Mouse (Mus musculus): ENCODE measurements around the gene Fam45a. TPM values are rescaled to one million over a fixed set of nuclear protein-coding genes. Genes with fewer than 3 reads are reported as not detected.

Gene Fam45a
- polyA plus RNA-seq, 1 experiment from 2014 or later: 36.4 TPM

DNA sequence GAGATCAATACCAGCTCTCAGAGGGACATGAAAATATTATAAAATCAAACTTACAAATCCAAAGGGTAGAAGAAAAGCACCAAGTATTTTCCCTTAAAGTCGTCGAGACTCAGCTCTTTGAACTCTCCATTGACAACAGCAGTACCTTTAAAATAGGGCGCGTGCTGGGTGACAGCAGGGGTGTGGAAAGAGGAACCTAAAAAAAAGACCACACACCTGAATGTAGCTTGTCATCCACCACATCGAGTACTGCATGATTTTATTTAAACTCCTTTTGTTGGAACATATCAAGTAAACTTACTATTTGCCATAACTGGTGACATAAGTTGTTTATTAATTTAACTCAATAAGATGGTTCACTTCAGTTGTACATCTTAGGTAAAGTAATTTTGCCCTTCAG, 60.0 kb downstream of the Fam45a start:
- Histone ChIP-seq H3K27ac (ENCODE audit: low read depth, low read length) (no peak overlapping the region), H3K9me3 (ENCODE audit: control insufficient read depth, low read length) (no peaks in the 10 kb centered on the region), H3K9ac (ENCODE audit: low read length) (no peak overlapping the region), H3K4me3 (ENCODE audit: low read depth, low read length) (no peak overlapping the region), H3K27me3 (ENCODE audit: control insufficient read depth, insufficient read depth, low read length) (no peaks in the 10 kb centered on the region), H3K4me1 (ENCODE audit: control insufficient read depth, insufficient read depth, low read length) (no peaks in the 10 kb centered on the region), H3K4me2 (ENCODE audit: low read depth) (no peak overlapping the region), H3K36me3 (ENCODE audit: control insufficient read depth, insufficient read depth, low read length) (peaks cover 2% of the 10 kb centered on the region; the same call in 1 of the 2 replicates)
- DNase-seq (ENCODE audit: low spot score) (no peak), ATAC-seq (ENCODE audit: insufficient read depth, low FRiP score, low TSS enrichment) (no peak)
- 93% methylated on average over 5 of the region's 5 CpGs for WGBS

DNA sequence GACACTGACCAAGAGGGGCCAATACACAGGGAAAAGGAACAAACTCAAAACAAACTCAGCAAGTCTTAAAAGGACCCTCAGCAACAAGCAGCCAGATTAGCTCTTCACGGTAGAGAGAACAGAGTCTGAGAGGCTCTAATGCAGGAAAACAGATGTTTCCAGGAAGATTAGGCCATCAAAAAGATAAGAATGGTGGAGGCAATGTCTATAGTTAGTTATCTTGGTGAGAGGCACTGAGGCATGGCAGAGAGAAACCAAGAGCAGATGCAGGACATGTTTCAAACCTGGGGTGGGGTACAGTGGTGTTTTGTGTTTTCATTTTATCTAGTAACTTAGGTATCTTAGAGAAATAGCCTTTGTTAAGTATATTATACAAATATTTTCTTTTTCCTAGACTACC, 60.9 kb downstream of the Fam45a start:
- H3K36me3 ChIP-seq (ENCODE audit: control insufficient read depth, insufficient read depth, low read length): peaks cover 2% of the 10 kb centered on the region; the same call in 1 of the 2 replicates
- H3K4me3 ChIP-seq (ENCODE audit: low read depth, low read length): no peak overlapping the region
- ATAC-seq (ENCODE audit: insufficient read depth, low FRiP score, low TSS enrichment) (no peak), DNase-seq (ENCODE audit: low spot score) (no peak)
- H3K9me3 ChIP-seq (ENCODE audit: control insufficient read depth, low read length): no peaks in the 10 kb centered on the region
- no peak overlapping the region for H3K27ac ChIP-seq (ENCODE audit: low read depth, low read length)
- H3K9ac ChIP-seq (ENCODE audit: low read length): no peak overlapping the region
- no peak overlapping the region for H3K4me2 ChIP-seq (ENCODE audit: low read depth)
- H3K27me3 ChIP-seq (ENCODE audit: control insufficient read depth, insufficient read depth, low read length): no peaks in the 10 kb centered on the region
- H3K4me1 ChIP-seq (ENCODE audit: control insufficient read depth, insufficient read depth, low read length): no peaks in the 10 kb centered on the region
- 69% methylated on average over 1 of the region's 1 CpGs for WGBS

DNA sequence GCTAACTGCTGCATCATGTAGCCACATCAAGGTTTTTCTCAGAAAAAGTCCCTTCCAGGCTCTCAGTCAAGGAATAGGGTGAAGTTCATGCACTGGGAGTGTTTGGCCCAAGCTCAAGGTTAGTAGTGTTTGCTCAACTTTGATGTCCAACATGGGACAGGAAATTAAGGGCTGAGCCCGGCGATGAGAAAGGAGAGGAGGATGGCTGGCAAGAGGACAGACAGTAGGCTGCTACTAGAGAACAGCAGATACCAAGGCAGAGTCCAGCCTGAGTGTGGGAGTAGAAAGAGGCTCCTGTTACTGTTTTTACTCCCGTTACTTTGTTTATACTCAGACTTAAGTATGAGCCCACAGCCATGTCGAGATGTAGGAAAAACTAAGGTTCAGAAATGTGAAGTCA, 62.1 kb downstream of the Fam45a start:
- no peaks in the 10 kb centered on the region for H3K9me3 ChIP-seq (ENCODE audit: control insufficient read depth, low read length)
- WGBS: 35% methylated on average over 4 of the region's 4 CpGs
- DNase-seq (ENCODE audit: low spot score) (no peak), ATAC-seq (ENCODE audit: insufficient read depth, low FRiP score, low TSS enrichment) (no peak)
- H3K9ac ChIP-seq (ENCODE audit: low read length): peak overlapping the region; percentile 78
- no peak overlapping the region for H3K27ac ChIP-seq (ENCODE audit: low read depth, low read length)
- H3K4me2 ChIP-seq (ENCODE audit: low read depth): peak overlapping the region; percentile 62
- no peaks in the 10 kb centered on the region for H3K4me1 ChIP-seq (ENCODE audit: control insufficient read depth, insufficient read depth, low read length)
- H3K4me3 ChIP-seq (ENCODE audit: low read depth, low read length): peak overlapping the region; percentile 70
- H3K27me3 ChIP-seq (ENCODE audit: control insufficient read depth, insufficient read depth, low read length): no peaks in the 10 kb centered on the region
- no peaks in the 10 kb centered on the region; the same call in 1 of the 2 replicates for H3K36me3 ChIP-seq (ENCODE audit: control insufficient read depth, insufficient read depth, low read length)

DNA sequence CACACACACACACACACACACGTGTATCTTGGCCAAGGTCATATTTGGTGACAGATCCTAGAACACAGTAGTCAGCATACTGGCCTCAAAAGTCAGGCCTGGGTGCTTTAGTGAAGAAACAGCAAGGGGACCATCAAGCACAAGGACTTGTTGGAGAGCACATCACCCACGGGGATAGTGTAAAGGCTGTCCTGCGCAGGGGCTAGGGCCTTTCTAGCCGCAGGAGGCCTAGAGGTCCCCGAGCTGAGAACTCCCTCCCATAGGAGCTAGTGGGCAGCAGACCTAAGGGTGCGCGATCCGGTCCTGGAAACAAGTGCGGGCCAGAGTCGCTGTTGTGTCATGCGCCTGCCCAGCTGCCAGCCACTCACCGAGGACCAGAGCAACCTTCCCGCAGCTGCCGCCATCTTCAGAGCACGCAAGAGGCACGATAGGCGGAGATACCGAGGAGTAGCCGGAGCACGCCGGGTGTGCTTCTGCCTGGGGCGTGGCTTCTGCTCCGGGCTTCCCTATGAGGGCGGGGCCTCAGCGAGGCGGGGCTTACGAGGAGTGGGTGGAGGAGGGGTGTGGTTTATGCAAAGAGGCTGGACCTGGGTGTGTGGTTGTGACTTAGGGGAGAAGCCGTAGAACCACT, 62.8 kb downstream of the Fam45a start, which contains the start of gene Prdx3:
Prdx3 (minus strand) TSS at position 493 of the 631 bp plus-strand sequence.
- Histone ChIP-seq H3K4me2 (ENCODE audit: low read depth) (peak within 1 kb of the TSS; percentile 62), H3K27me3 (ENCODE audit: control insufficient read depth, insufficient read depth, low read length) (no peaks in the 10 kb centered on the region), H3K4me1 (ENCODE audit: control insufficient read depth, insufficient read depth, low read length) (no peaks in the 10 kb centered on the region), H3K9me3 (ENCODE audit: control insufficient read depth, low read length) (no peaks in the 10 kb centered on the region), H3K27ac (ENCODE audit: low read depth, low read length) (peak within 1 kb of the TSS; percentile 56; the same call in 1 of the 2 replicates), H3K4me3 (ENCODE audit: low read depth, low read length) (peak within 1 kb of the TSS; percentile 70), H3K9ac (ENCODE audit: low read length) (peak within 1 kb of the TSS; percentile 78), H3K36me3 (ENCODE audit: control insufficient read depth, insufficient read depth, low read length) (no peaks in the 10 kb centered on the region; the same call in 1 of the 2 replicates)
- ATAC-seq (ENCODE audit: insufficient read depth, low FRiP score, low TSS enrichment): peak; percentile 99
- WGBS: under 1% methylated on average over 28 of the region's 28 CpGs
- peak; percentile 95 for DNase-seq (ENCODE audit: low spot score)

DNA sequence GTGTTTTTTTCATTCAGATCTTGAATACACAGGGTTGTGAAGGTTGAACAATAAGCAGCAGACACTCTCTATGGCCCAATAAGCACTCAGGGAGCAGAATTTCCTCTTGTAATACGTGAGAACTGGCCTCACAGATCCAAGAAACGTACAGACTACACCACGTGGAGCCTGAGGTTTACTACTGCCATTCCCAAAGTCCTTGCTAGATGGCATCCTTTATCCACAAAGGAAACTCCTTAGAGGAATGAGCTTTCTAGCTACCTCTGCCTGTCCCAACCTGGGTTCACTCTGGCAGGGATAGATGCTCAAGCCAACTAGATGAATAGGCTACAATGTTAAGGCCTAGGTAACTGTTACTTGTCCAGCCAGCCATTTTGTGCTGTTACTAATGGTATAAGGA, 71.7 kb downstream of the Fam45a start:
- 13% methylated on average over 3 of the region's 3 CpGs for WGBS
- H3K4me2 ChIP-seq (ENCODE audit: low read depth): no peak overlapping the region
- no peaks in the 10 kb centered on the region for H3K4me1 ChIP-seq (ENCODE audit: control insufficient read depth, insufficient read depth, low read length)
- no peaks in the 10 kb centered on the region for H3K36me3 ChIP-seq (ENCODE audit: control insufficient read depth, insufficient read depth, low read length)
- H3K27ac ChIP-seq (ENCODE audit: low read depth, low read length): no peak overlapping the region
- no peak overlapping the region for H3K4me3 ChIP-seq (ENCODE audit: low read depth, low read length)
- no peak overlapping the region for H3K9ac ChIP-seq (ENCODE audit: low read length)
- no peak for DNase-seq (ENCODE audit: low spot score)
- no peaks in the 10 kb centered on the region for H3K27me3 ChIP-seq (ENCODE audit: control insufficient read depth, insufficient read depth, low read length)
- no peaks in the 10 kb centered on the region for H3K9me3 ChIP-seq (ENCODE audit: control insufficient read depth, low read length)
- no peak for ATAC-seq (ENCODE audit: insufficient read depth, low FRiP score, low TSS enrichment)

Small RNAs within 50 kb of the gene (microRNA-seq; reads per million reads assigned to microRNA genes)
- not detected for gene mmu-mir-3084-1

Other genes with a start within 250 kb of the Fam45a start
- 36.4 and 38.3 TPM in 2 replicates for gene Cacul1, start 230.6 kb upstream of the Fam45a start, polyA plus RNA-seq (2014; fragmentation: Nextera tagmentation; extraction: Ambion mirVana)
- 4.4 and 4.6 TPM in 2 replicates for gene Nanos1, start 55.6 kb upstream of the Fam45a start, polyA plus RNA-seq (2014; fragmentation: Nextera tagmentation; extraction: Ambion mirVana)
- 167 and 168 TPM in 2 replicates for gene Eif3a, start 20.9 kb upstream of the Fam45a start, polyA plus RNA-seq (2014; fragmentation: Nextera tagmentation; extraction: Ambion mirVana)
- 12.9 and 14.4 TPM in 2 replicates for gene Sfxn4, start 49.9 kb downstream of the Fam45a start, polyA plus RNA-seq (2014; fragmentation: Nextera tagmentation; extraction: Ambion mirVana)
- gene Prdx3, start 63.0 kb downstream of the Fam45a start, polyA plus RNA-seq (2014; fragmentation: Nextera tagmentation; extraction: Ambion mirVana): 115 and 119 TPM in 2 replicates
- gene Grk5, start 78.2 kb downstream of the Fam45a start, polyA plus RNA-seq (2014; fragmentation: Nextera tagmentation; extraction: Ambion mirVana): 2.6 and 3.4 TPM in 2 replicates